Mouse (Mus musculus): ENCODE results near the gene Gnat3.
"Not testable (repeated sequence)": the region's sequence is repeated elsewhere in the genome, so short reads cannot be mapped to it uniquely, and the experiment has no call there.

Gnat3 gene

DNA sequence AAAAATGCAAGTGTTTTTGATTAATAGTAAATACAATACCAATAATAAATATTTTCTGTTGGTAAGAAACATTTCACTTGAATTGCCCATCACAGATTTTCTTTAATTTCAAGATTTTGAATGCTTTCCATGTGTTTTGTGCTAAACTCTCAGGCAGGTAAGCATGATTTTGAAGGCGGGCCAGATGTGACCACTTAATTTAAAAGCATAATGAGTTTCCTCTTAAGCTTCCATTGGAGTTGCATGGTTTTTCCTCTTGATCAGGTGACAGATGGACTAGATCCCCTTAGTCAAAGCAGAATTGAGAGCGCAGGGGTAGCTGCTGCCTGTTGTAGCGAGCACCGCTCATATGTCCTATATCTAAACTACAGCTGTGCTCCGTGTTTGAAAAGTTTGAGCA is at the start of gene Gnat3:
Gene Gnat3, plus strand, starts transcription at position 301 of the 400 bp plus-strand sequence.
- CTCF ChIA-PET, result no interaction called here

DNA sequence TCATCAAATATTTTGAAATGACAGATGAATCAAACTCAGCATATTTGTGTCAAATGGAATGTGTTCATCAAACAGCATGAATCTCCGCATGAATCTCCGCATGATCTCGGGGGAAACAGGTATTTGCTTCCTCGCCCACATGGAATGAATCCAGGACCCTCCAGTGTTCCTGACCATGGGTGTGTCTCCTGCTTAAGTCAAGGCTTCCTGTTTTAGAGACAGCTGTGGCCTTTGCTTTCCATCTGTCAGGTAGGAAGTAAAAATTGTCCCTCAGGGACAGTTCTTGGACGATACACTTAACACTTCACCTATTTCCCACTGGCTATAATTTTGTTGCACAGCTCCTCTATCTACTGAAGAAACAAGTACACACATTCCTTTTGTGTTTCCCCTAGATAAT is 43.4 kb upstream of the Gnat3 start:
- CTCF ChIA-PET, result no interaction called here

GRCm38 (mm10) chr5:17923648-17924047 is 38.7 kb upstream of the Gnat3 start:
- CTCF ChIA-PET, result no interaction called here

DNA sequence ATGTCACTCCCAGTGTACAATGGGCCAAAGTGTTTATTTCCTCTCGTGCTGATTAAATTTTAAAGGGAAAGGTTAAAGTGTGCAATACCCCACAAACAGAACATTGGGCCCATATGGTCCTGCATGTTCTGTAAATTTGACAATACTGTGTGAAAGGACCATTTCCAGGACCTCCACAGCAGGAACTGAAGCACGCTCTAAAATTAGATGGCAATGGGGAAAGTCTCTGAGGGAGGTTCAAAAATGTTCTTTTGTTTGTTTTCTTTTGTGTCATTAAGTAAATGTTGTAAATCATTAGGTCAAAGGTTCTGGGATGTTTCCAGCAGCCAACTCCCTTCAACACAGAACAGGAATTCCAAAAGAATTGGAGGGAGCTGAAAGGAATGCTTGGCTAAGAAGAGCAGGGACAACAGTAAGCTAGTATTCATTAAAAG is 38.2 kb upstream of the Gnat3 start:
- CTCF ChIA-PET, result no interaction called here

DNA sequence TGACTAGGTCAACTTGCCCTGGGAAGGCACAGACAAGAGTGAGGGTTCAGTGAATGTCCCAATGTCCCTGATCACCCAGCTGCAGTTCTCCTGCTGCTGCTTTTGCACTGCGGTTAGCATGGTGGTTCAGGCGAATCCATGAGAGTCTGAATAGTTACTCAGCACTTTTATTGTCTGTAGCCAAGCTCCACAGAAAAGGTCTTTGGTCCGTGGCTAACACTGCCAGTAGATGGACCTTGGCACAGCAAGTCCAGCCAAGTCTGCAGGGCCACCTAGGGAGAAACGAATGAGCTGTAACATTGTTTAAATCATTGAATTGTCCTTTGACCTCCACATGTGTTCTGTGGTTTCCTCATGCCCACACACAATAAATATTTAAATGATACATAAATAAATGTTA is 33.9 kb upstream of the Gnat3 start:
- CTCF ChIA-PET, result interaction anchor here (0.7 kb wide), 1 partner anchor 8 kb away, joined by 3 read pairs; no protein-coding TSS in a partner anchor

- CTCF ChIA-PET, result interaction anchor here (0.7 kb wide), 1 partner anchor 9 kb away, joined by 3 read pairs; no protein-coding TSS in a partner anchor
These were observed 33.3 kb upstream of the Gnat3 start for GRCm38 (mm10) chr5:17929006-17929567.

DNA sequence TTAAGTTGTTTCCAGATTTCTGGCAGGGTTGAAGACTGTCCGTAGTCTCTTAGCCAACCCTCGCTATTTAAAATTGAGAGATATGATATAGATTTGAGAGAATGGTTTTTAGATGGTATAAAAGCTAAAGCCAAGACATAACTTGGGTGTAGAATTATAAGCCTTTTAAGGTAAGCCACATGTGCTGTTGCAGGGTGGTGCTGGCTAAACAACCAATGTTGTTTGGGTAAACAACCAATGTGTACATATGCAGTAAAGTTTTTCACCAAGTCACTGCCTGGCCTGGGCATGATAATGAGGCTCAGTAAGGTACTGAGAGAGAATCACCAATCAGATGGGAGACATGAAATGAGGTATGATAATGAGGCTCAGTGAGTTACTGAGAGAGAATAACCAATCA is 30.8 kb upstream of the Gnat3 start:
- CTCF ChIA-PET, result not testable (repeated sequence)

DNA sequence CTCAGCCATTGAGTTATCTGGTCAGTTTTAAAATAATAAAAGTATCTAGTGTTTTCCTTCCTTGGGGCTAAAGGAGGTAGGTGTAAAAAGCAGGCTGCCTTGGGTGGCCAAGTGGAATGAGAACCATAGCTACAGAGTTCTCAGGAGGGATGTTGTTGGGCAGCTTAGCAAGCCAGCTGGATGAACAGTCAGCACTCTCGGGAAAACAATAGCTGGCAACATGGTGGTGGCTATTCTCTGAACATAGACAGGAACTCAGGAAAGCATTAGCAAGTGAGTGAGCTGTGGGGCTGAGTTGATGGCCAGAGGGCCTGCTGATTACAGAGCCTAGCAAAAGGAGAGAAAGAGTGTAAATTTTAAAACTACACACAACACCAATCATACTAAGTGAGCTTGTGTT is 27.8 kb upstream of the Gnat3 start:
- CTCF ChIA-PET, result no interaction called here

GRCm38 (mm10) chr5:17938170-17938939 is 24.0 kb upstream of the Gnat3 start:
- CTCF ChIA-PET, result no interaction called here

DNA sequence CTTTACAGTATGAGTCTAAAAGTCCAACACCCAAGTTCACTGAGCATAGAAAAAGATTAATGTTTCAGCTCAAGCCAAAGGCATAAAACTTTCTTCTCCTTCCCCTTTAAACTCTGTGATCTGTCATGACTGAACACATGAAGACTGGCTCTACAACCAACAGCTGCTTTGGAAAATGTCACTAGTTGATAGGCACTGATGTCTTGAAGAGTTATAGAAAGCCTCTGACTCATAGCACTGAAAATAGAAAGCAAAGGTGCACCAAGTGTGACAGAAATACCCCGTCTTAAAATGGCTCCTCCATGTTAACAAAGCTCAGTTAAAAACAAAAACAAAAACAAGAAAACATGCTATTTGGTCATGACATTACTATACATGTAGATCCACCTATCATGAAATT is 5.9 kb upstream of the Gnat3 start:
- CTCF ChIA-PET, result no interaction called here

DNA sequence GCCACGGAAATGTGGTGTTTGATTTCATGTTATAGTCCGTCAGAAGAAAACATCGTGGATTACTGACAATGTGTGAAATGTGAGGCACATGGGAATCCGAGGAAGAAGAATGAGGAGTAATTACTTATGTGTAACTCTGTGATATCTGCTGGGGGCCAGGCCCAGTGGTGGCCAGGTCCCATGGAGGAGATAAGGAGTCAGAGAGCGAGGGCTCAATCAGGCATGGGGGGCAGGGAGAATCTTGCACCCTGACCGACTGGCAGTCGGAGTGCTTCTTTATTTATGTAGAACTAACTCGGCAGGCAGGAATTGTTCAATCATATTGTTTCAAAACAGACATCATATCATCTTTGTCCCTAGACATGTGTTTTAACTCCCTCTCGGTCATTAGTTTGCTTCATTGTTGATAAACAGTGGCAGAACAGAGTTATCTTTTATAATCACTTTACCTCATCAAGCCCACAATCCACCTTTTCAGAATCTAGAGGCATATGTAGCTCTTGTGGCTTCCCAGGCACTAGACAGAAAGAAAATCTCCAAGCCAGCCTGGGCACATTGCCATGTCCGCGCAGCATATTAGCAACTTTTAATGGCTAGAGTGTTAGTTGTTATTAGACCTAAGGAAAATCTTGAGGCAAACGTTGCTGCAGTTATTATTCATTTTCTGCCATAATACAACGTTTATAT is 7.5 kb downstream of the Gnat3 start:
- CTCF ChIA-PET, result no interaction called here

DNA sequence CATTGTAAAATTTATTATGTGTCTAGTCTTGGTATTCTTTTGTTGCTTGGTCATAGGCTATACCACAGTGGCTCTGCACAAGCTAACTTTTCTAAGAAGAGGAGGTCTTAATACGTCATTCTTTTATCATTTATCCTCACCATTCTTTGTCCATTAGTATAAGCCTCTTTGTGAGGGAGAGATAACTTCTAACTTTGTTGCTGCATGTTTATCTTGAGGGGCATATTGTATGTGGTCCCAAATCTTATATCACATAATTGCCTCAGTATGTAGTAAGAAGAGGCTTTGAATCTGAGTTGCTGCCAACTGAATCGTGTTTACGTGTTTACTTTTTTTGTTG is 8.0 kb downstream of the Gnat3 start:
- CTCF ChIA-PET, result no interaction called here

GRCm38 (mm10) chr5:17980501-17981121 is 18.3 kb downstream of the Gnat3 start:
- CTCF ChIA-PET, result no interaction called here

DNA sequence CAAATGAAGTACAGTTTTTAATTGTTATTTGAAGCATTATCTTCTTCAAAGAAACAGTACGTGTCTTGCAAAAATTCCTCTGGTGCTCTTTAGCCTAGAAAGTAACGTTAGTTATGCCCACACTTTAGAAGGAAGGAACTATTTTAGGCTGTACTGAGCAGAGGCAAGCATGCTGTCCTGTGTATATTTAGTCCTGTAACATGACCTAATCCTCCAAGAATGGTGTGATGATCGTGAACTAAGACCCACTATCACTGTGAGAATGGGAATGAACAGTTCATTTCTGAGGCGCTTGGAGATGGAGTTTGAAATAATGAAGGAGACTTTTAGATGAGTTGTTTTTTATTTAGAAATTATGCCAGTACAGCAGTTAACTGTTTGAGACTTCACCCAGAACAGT is 20.4 kb downstream of the Gnat3 start:
- CTCF ChIA-PET, result no interaction called here

GRCm38 (mm10) chr5:17984522-17984921 is 22.2 kb downstream of the Gnat3 start:
- CTCF ChIA-PET, result no interaction called here

DNA sequence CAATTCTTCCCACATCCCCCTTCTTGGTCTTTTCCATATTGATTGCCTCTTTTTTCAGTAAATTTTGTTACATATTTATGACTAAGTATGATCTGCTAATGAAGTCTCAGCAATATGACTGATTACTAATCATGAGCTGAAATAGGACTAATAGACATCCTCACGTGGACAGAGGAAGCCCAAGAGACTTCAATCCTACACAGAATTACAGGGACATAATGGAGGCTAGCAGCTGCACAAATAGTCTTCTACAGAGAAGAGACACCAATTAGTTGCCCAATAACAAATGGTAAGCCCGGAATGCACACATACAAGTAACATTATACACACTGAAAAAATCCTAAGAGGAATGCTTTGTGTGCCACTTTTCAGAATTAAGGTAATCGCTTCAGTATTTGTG is 24.3 kb downstream of the Gnat3 start:
- CTCF ChIA-PET, result no interaction called here

GRCm38 (mm10) chr5:17990618-17991017 is 28.3 kb downstream of the Gnat3 start:
- CTCF ChIA-PET, result no interaction called here

DNA sequence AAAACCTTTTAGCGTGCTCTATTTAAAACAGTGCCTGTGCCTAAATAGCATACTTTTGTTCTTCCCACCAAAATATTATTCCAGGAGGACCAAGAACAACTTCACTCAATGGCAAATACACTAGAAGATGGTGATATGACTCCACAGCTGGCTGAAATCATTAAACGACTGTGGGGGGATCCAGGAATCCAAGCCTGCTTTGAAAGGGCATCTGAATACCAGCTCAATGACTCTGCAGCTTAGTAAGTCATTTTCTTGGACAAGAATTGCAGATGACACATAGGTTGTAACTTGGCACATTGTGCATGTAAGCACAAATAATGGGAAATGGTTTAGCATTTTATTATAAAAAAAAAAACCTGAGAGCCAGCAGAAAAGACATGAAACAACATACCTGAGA is 37.2 kb downstream of the Gnat3 start:
- CTCF ChIA-PET, result no interaction called here

GRCm38 (mm10) chr5:18000185-18000584 is 37.8 kb downstream of the Gnat3 start:
- CTCF ChIA-PET, result no interaction called here

- CTCF ChIA-PET, result interaction anchor here (0.7 kb wide), 1 partner anchor 114 kb away, joined by 4 read pairs; no protein-coding TSS in a partner anchor
These were observed 39.3 kb downstream of the Gnat3 start for GRCm38 (mm10) chr5:18001646-18002045.

DNA sequence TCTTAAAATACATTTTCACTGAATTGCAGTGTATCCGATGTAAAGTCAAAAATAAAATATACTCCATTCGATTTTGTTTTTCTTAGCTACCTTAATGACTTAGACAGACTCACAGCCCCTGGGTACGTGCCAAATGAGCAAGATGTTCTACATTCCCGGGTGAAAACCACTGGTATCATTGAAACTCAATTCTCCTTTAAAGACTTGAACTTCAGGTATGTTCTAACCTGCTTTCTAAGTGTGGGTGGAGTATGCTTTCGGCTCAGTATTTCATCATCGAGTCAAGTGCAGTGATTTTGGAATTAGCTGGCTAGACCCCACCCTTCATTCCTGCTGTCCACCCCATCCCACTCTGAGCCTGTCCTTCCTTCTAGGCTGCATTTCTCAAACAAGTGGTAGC is 41.3 kb downstream of the Gnat3 start:
- CTCF ChIA-PET, result no interaction called here

DNA sequence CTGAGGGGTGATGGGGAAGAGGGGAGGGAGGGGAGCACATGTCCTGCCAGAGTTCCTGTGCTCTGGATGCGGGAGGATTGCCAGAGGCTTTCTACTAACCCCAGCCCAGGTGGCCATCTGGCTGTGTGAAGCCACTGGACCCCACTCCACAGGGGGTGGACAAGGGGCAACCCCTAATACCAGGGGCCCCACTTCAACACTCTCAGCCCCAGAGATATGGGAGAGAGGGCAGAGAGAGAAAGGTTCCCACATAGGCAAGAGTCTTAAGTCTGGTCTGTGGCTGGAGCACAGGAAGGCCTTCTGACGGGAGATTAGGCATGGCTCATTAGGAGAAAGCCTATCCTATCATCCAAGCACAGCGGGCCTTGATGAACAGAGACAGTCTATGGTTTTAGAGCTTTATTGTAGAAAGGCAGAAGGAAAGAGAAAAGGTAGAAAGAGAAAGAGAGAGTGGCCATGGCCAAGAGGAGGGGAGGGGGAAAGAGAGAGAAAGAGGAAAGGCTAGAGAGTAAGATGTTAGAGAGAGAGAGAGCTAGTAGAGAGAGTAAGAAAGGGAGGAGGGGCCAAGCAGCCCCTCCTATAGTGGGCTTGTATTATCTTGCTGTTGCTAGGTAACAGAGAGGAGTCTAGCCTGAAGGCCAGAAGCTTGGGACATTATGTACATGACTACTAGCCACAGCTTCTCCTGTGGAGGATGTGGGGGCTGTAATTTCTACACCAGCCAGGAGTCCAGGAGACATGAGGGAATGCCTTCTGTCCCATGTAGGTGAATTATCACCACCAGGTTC is 42.7 kb downstream of the Gnat3 start:
- CTCF ChIA-PET, result no interaction called here
